Mouse (Mus musculus): ENCODE data around the gene Sgk1. TPM values are rescaled to one million over a fixed set of nuclear protein-coding genes. Genes with fewer than 3 reads are reported as not detected.
A peak's percentile ranks its signal among the peaks of the same experiment; 100 is the strongest.

The Sgk1 gene
- total RNA-seq, 1 experiment from 2014 or later = 90.4 TPM

- ATAC-seq (ENCODE audit: extremely low read depth, insufficient number of reproducible peaks, low FRiP score, poor library complexity, severe bottlenecking) = no peak
These were observed 59.3 kb downstream of the Sgk1 start for GRCm38 (mm10) chr10:21941235-21941634.

GRCm38 (mm10) chr10:21943145-21943700 is 61.2 kb downstream of the Sgk1 start:
- ATAC-seq (ENCODE audit: extremely low read depth, insufficient number of reproducible peaks, low FRiP score, poor library complexity, severe bottlenecking) = no peak

GRCm38 (mm10) chr10:21945195-21945594 is 63.2 kb downstream of the Sgk1 start:
- no peak for ATAC-seq (ENCODE audit: extremely low read depth, insufficient number of reproducible peaks, low FRiP score, poor library complexity, severe bottlenecking)

GRCm38 (mm10) chr10:21946751-21947351 is 64.9 kb downstream of the Sgk1 start:
- 0 out of 2 replicates have a peak, but pooled peaks have one; percentile 30 for ATAC-seq (ENCODE audit: extremely low read depth, insufficient number of reproducible peaks, low FRiP score, poor library complexity, severe bottlenecking)

- no peak for ATAC-seq (ENCODE audit: extremely low read depth, insufficient number of reproducible peaks, low FRiP score, poor library complexity, severe bottlenecking)
These were observed 70.5 kb downstream of the Sgk1 start for GRCm38 (mm10) chr10:21952520-21952919.

GRCm38 (mm10) chr10:21961111-21961510 is 79.1 kb downstream of the Sgk1 start:
- no peak for ATAC-seq (ENCODE audit: extremely low read depth, insufficient number of reproducible peaks, low FRiP score, poor library complexity, severe bottlenecking)

GRCm38 (mm10) chr10:21963005-21963404 is 81.0 kb downstream of the Sgk1 start:
- ATAC-seq (ENCODE audit: extremely low read depth, insufficient number of reproducible peaks, low FRiP score, poor library complexity, severe bottlenecking) = no peak

- no peak for ATAC-seq (ENCODE audit: extremely low read depth, insufficient number of reproducible peaks, low FRiP score, poor library complexity, severe bottlenecking)
These were observed 91.7 kb downstream of the Sgk1 start for GRCm38 (mm10) chr10:21973676-21974075.

- ATAC-seq (ENCODE audit: extremely low read depth, insufficient number of reproducible peaks, low FRiP score, poor library complexity, severe bottlenecking) = no peak
These were observed 92.8 kb downstream of the Sgk1 start for GRCm38 (mm10) chr10:21974801-21975200.

GRCm38 (mm10) chr10:21975384-21975783 is 93.4 kb downstream of the Sgk1 start:
- peak; percentile 63 for ATAC-seq (ENCODE audit: extremely low read depth, insufficient number of reproducible peaks, low FRiP score, poor library complexity, severe bottlenecking)

- peak; percentile 75 for ATAC-seq (ENCODE audit: extremely low read depth, insufficient number of reproducible peaks, low FRiP score, poor library complexity, severe bottlenecking)
These were observed 94.3 kb downstream of the Sgk1 start for GRCm38 (mm10) chr10:21976253-21976652.

GRCm38 (mm10) chr10:21978421-21978820 is 96.4 kb downstream of the Sgk1 start:
- no peak for ATAC-seq (ENCODE audit: extremely low read depth, insufficient number of reproducible peaks, low FRiP score, poor library complexity, severe bottlenecking)

- no peak for ATAC-seq (ENCODE audit: extremely low read depth, insufficient number of reproducible peaks, low FRiP score, poor library complexity, severe bottlenecking)
These were observed 97.4 kb downstream of the Sgk1 start for GRCm38 (mm10) chr10:21979286-21979965.

- ATAC-seq (ENCODE audit: extremely low read depth, insufficient number of reproducible peaks, low FRiP score, poor library complexity, severe bottlenecking) = no peak
These were observed 98.9 kb downstream of the Sgk1 start for GRCm38 (mm10) chr10:21980780-21981435.

- no peak for ATAC-seq (ENCODE audit: extremely low read depth, insufficient number of reproducible peaks, low FRiP score, poor library complexity, severe bottlenecking)
These were observed 100.3 kb downstream of the Sgk1 start for GRCm38 (mm10) chr10:21982303-21982702.

GRCm38 (mm10) chr10:21988489-21988888 is 106.5 kb downstream of the Sgk1 start:
- ATAC-seq (ENCODE audit: extremely low read depth, insufficient number of reproducible peaks, low FRiP score, poor library complexity, severe bottlenecking) = no peak

GRCm38 (mm10) chr10:21991351-21991840 is 109.4 kb downstream of the Sgk1 start:
- no peak for ATAC-seq (ENCODE audit: extremely low read depth, insufficient number of reproducible peaks, low FRiP score, poor library complexity, severe bottlenecking)

- ATAC-seq (ENCODE audit: extremely low read depth, insufficient number of reproducible peaks, low FRiP score, poor library complexity, severe bottlenecking) = peak; percentile 23; the same call in 1 of the 2 replicates
These were observed 110.2 kb downstream of the Sgk1 start for GRCm38 (mm10) chr10:21991986-21992833.

Data from neutrophil, adult 5-6 weeks (primary cell).